Mouse (Mus musculus): ENCODE data around the gene Btn2a2. TPM values are rescaled to one million over a fixed set of nuclear protein-coding genes. Genes with fewer than 3 reads are reported as not detected.

Gene Btn2a2
- polyA plus RNA-seq, 1 experiment from 2014 or later, result 0.29 TPM

- peak overlapping the region; percentile 47 for H3K4me3 ChIP-seq
- peak; percentile 86 for DNase-seq (ENCODE audit: low spot score)
- under 1% methylated on average over 17 of the region's 17 CpGs for WGBS
- H3K9me3 ChIP-seq, result no peaks in the 10 kb centered on the region
- H3K27ac ChIP-seq, result no peak overlapping the region
- no peaks in the 10 kb centered on the region for H3K27me3 ChIP-seq (ENCODE audit: insufficient read depth, poor library complexity, severe bottlenecking)
- no peaks in the 10 kb centered on the region for H3K36me3 ChIP-seq
- H3K4me1 ChIP-seq (replicated peaks), result peaks cover 50% of the 10 kb centered on the region
Measured at GRCm38 (mm10) chr13:23500424-23501200, 12.0 kb upstream of the Btn2a2 start.

- H3K9me3 ChIP-seq, result no peaks in the 10 kb centered on the region
- no peaks in the 10 kb centered on the region for H3K27me3 ChIP-seq (ENCODE audit: insufficient read depth, poor library complexity, severe bottlenecking)
- DNase-seq (ENCODE audit: low spot score), result no peak
- H3K4me1 ChIP-seq (replicated peaks), result peaks cover 43% of the 10 kb centered on the region
- 2% methylated on average over 7 of the region's 7 CpGs for WGBS
- peak overlapping the region; percentile 48; the same call in 1 of the 2 replicates for H3K4me3 ChIP-seq
- no peak overlapping the region for H3K27ac ChIP-seq
- no peaks in the 10 kb centered on the region for H3K36me3 ChIP-seq
Measured at GRCm38 (mm10) chr13:23499943-23500342, 11.3 kb upstream of the Btn2a2 start.

- Histone ChIP-seq H3K36me3 (no peaks in the 10 kb centered on the region), H3K27me3 (ENCODE audit: insufficient read depth, poor library complexity, severe bottlenecking) (no peaks in the 10 kb centered on the region), H3K27ac (no peak overlapping the region), H3K4me1 (replicated peaks) (peaks cover 36% of the 10 kb centered on the region), H3K4me3 (peak overlapping the region; percentile 48), H3K9me3 (no peaks in the 10 kb centered on the region)
- peak; percentile 35 for DNase-seq (ENCODE audit: low spot score)
- WGBS, result 4% methylated on average over 10 of the region's 10 CpGs
Measured at GRCm38 (mm10) chr13:23498653-23499052, 10.0 kb upstream of the Btn2a2 start.

- no peaks in the 10 kb centered on the region for H3K36me3 ChIP-seq
- H3K27ac ChIP-seq, result no peak overlapping the region
- peaks cover 34% of the 10 kb centered on the region for H3K4me1 ChIP-seq (replicated peaks)
- H3K27me3 ChIP-seq (ENCODE audit: insufficient read depth, poor library complexity, severe bottlenecking), result peaks cover 2% of the 10 kb centered on the region; the same call in 1 of the 2 replicates
- DNase-seq (ENCODE audit: low spot score), result peak; percentile 70
- no peaks in the 10 kb centered on the region for H3K9me3 ChIP-seq
- H3K4me3 ChIP-seq, result peak overlapping the region; percentile 48
- WGBS, result under 1% methylated on average over 19 of the region's 19 CpGs
Measured at GRCm38 (mm10) chr13:23497656-23498321, 9.1 kb upstream of the Btn2a2 start.

GRCm38 (mm10) chr13:23495526-23495925, 6.9 kb upstream of the Btn2a2 start:
- no peak overlapping the region for H3K27ac ChIP-seq
- H3K36me3 ChIP-seq, result no peaks in the 10 kb centered on the region
- peaks cover 34% of the 10 kb centered on the region for H3K4me1 ChIP-seq (replicated peaks)
- WGBS, result 75% methylated on average over 6 of the region's 6 CpGs
- no peak overlapping the region for H3K4me3 ChIP-seq
- H3K27me3 ChIP-seq (ENCODE audit: insufficient read depth, poor library complexity, severe bottlenecking), result peaks cover 6% of the 10 kb centered on the region; the same call in 1 of the 2 replicates
- H3K9me3 ChIP-seq, result no peaks in the 10 kb centered on the region
- DNase-seq (ENCODE audit: low spot score), result no peak

- 3% methylated on average over 14 of the region's 14 CpGs for WGBS
- no peaks in the 10 kb centered on the region for H3K36me3 ChIP-seq
- DNase-seq (ENCODE audit: low spot score), result peak; percentile 34
- H3K27me3 ChIP-seq (ENCODE audit: insufficient read depth, poor library complexity, severe bottlenecking), result peaks cover 12% of the 10 kb centered on the region; the same call in 1 of the 2 replicates
- peak overlapping the region; percentile 47 for H3K4me3 ChIP-seq
- peaks cover 30% of the 10 kb centered on the region for H3K4me1 ChIP-seq (replicated peaks)
- H3K9me3 ChIP-seq, result no peaks in the 10 kb centered on the region
- H3K27ac ChIP-seq, result no peak overlapping the region
Measured at GRCm38 (mm10) chr13:23491990-23492389, 3.3 kb upstream of the Btn2a2 start.

- DNase-seq (ENCODE audit: low spot score), result no peak
- WGBS, result 8% methylated on average over 1 of the region's 1 CpGs
- Histone ChIP-seq H3K27me3 (ENCODE audit: insufficient read depth, poor library complexity, severe bottlenecking) (peaks cover 12% of the 10 kb centered on the region; the same call in 1 of the 2 replicates), H3K4me1 (replicated peaks) (peaks cover 30% of the 10 kb centered on the region), H3K4me3 (no peak overlapping the region), H3K27ac (no peak overlapping the region), H3K36me3 (no peaks in the 10 kb centered on the region), H3K9me3 (no peaks in the 10 kb centered on the region)
Measured at GRCm38 (mm10) chr13:23491263-23491662, 2.6 kb upstream of the Btn2a2 start.

GRCm38 (mm10) chr13:23490863-23491262, 2.2 kb upstream of the Btn2a2 start:
- 78% methylated on average over 1 of the region's 1 CpGs for WGBS
- DNase-seq (ENCODE audit: low spot score), result no peak

GRCm38 (mm10) chr13:23485271-23485670, 3.4 kb downstream of the Btn2a2 start:
- H3K27me3 ChIP-seq (ENCODE audit: insufficient read depth, poor library complexity, severe bottlenecking), result peaks cover 6% of the 10 kb centered on the region; the same call in 1 of the 2 replicates
- H3K4me3 ChIP-seq, result no peak overlapping the region
- H3K9me3 ChIP-seq, result no peaks in the 10 kb centered on the region
- H3K27ac ChIP-seq, result no peak overlapping the region
- DNase-seq (ENCODE audit: low spot score), result no peak
- 51% methylated on average over 5 of the region's 5 CpGs for WGBS
- H3K36me3 ChIP-seq, result no peaks in the 10 kb centered on the region
- peaks cover 15% of the 10 kb centered on the region for H3K4me1 ChIP-seq (replicated peaks)

More at GRCm38 (mm10) chr13:23490863-23491262, 2.2 kb upstream of the Btn2a2 start:
- H3K27ac ChIP-seq, result no peak overlapping the region
- peaks cover 30% of the 10 kb centered on the region for H3K4me1 ChIP-seq (replicated peaks)
- H3K9me3 ChIP-seq, result no peaks in the 10 kb centered on the region
- H3K4me3 ChIP-seq, result no peak overlapping the region
- peaks cover 12% of the 10 kb centered on the region; the same call in 1 of the 2 replicates for H3K27me3 ChIP-seq (ENCODE audit: insufficient read depth, poor library complexity, severe bottlenecking)
- H3K36me3 ChIP-seq, result no peaks in the 10 kb centered on the region

GRCm38 (mm10) chr13:23483153-23483552, 5.5 kb downstream of the Btn2a2 start:
- 86% methylated on average over 2 of the region's 2 CpGs for WGBS
- H3K36me3 ChIP-seq, result no peaks in the 10 kb centered on the region
- no peak overlapping the region for H3K27ac ChIP-seq
- H3K4me3 ChIP-seq, result no peak overlapping the region
- peaks cover 6% of the 10 kb centered on the region for H3K4me1 ChIP-seq (replicated peaks)
- DNase-seq (ENCODE audit: low spot score), result no peak
- H3K9me3 ChIP-seq, result no peaks in the 10 kb centered on the region
- peaks cover 6% of the 10 kb centered on the region; the same call in 1 of the 2 replicates for H3K27me3 ChIP-seq (ENCODE audit: insufficient read depth, poor library complexity, severe bottlenecking)

GRCm38 (mm10) chr13:23475658-23476057, 13.0 kb downstream of the Btn2a2 start:
- Histone ChIP-seq H3K27ac (peak overlapping the region; percentile 82), H3K36me3 (no peaks in the 10 kb centered on the region), H3K4me3 (0 out of 2 replicates have a peak overlapping the region, but pooled peaks have one; percentile 3), H3K4me1 (replicated peaks) (peaks cover 15% of the 10 kb centered on the region), H3K27me3 (ENCODE audit: insufficient read depth, poor library complexity, severe bottlenecking) (no peaks in the 10 kb centered on the region), H3K9me3 (no peaks in the 10 kb centered on the region)
- 16% methylated on average over 2 of the region's 2 CpGs for WGBS
- peak; percentile 51 for DNase-seq (ENCODE audit: low spot score)

- Histone ChIP-seq H3K36me3 (no peaks in the 10 kb centered on the region), H3K4me1 (replicated peaks) (peaks cover 35% of the 10 kb centered on the region), H3K27ac (no peak overlapping the region), H3K27me3 (ENCODE audit: insufficient read depth, poor library complexity, severe bottlenecking) (peaks cover 17% of the 10 kb centered on the region; the same call in 1 of the 2 replicates), H3K4me3 (no peak overlapping the region), H3K9me3 (no peaks in the 10 kb centered on the region)
- WGBS, result 2% methylated on average over 9 of the region's 9 CpGs
- DNase-seq (ENCODE audit: low spot score), result peak; percentile 83
Measured at GRCm38 (mm10) chr13:23466911-23467310, 21.7 kb downstream of the Btn2a2 start.

GRCm38 (mm10) chr13:23466306-23466705, 22.4 kb downstream of the Btn2a2 start:
- no peaks in the 10 kb centered on the region for H3K36me3 ChIP-seq
- H3K4me1 ChIP-seq (replicated peaks), result peaks cover 32% of the 10 kb centered on the region
- peaks cover 20% of the 10 kb centered on the region; the same call in 1 of the 2 replicates for H3K27me3 ChIP-seq (ENCODE audit: insufficient read depth, poor library complexity, severe bottlenecking)
- DNase-seq (ENCODE audit: low spot score), result no peak
- no peaks in the 10 kb centered on the region for H3K9me3 ChIP-seq
- H3K4me3 ChIP-seq, result peak overlapping the region; percentile 66
- no peak overlapping the region for H3K27ac ChIP-seq
- WGBS, result 58% methylated on average over 1 of the region's 1 CpGs
